Mouse (Mus musculus) cerebellum, adult 8-10 months (tissue): Measurements from ENCODE around the gene 2310022B05Rik.

Experiments used
- DNase-seq: peaks from one replicate; pipeline ENCODE4 v3.0.0; 2022

Gene 2310022B05Rik

DNA sequence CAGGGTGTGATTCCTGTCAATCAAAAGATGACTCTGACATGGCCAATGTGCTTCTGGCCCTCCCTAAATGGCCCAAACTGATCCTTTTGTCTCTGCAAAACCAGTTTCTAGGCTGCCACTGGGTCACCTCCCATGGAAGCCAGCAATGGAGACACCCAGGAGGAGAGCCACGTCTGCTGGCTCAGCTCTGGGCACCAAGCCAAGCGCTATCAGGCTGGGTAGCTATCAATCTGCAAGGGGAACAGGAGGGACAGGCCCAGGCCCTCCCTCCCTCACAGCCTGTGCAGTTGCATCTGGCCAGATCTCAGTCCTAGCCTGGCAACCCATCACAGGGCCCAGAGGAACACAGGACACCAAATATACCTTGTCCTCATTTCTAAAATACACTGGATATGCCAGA, 4.8 kb downstream of the 2310022B05Rik start:
- peak; percentile 39 for DNase-seq

DNA sequence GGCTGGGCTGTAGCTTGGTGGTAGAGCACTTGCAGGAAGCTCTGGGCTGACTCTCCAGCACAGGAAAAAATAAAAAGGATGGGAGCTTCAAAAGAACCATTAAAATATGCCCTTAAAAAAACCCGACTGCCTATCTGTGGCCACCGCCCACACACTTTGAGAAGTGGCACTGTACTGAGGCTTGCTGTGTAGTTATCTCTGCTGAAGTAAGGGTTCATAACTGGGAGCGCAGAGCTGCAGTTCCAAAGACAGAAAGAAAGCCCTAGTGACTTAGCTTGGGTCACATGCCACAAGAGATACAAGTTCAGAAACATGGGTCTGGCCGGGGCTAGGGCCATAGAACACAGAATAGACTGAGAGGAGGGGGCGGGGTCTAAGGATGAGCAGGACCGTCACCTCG, 5.2 kb downstream of the 2310022B05Rik start:
- no peak for DNase-seq

DNA sequence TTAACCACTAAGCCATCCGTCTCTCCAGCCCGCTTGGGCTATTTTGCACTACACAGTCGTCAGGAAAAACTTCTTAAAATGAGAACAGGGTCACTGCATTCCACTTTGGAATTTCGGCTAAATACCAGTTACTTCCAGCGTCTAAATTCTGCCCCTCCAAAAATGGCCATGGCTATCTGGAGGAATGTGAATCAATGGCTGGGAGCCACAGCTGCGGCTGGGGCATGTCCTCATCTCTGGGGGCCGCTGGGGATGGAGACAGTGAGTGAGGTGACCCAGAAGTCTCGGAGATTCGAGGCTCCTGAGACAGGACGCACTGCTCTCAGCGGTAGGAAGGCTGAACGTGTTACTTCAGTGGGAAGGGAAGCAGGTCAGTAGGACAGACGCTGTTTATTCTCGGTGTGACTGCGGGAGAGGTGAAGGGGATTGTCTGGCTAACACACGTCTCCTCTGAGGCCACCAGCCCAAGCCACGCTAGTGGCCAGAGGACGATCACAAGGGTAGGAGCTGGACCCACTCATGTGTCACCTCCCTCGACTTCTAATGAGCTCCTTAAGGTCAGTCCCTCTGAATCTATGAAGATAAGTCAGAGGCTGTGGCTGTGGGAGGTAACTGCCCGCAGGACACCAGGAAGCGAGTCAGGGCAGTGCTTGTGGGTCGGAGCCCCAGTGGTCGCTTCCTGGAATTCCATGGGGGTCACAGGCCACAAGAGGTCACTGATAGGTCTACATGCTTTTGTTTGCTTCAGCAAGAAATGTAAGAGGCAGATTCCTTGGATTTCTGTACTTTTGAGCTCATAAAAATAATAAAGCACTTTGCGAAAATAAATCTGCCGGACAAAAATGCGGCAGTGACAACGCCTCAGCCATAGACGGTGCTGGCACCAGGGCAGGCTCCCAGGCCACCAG, 9.3 kb downstream of the 2310022B05Rik start:
- no peak for DNase-seq

DNA sequence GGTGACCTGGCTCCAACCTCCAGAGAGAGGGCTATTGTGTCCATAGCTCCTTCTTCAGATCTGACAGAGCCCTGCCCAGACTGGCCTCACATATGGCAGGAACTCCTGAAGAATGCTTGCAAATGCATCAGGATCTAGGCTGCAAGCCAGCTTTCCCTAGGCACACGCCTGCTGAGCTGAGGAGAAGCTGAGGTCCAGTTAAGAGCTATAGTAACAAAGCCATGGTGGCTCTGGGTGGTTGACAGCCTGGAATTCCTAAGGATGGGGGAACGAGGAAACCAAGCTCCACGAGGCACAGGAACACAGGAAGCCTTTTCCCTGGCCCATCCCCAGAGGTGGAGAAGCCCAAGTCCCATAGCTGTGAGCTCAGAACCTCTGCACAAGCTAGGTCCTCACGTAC, 10.6 kb downstream of the 2310022B05Rik start:
- DNase-seq, result no peak

DNA sequence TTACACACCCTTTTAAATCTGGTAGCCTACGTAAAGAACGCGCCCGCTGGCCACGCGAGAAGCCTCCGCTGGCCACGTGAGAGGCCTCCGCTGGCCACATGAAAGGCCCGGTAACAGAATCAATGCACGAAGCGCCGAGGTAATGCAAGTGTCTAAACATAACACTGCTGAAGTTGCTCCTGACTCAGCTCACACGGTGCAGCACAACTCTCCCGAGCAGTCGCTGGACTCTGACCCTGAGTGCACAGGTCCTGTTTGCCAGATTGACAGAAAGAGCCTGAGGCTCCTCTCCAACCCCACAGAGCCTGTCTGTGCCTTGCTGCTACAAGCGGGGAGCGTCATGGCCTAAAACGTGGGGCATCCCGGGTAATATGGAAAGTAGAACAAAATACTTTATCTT, 11.4 kb downstream of the 2310022B05Rik start:
- DNase-seq, result no peak

DNA sequence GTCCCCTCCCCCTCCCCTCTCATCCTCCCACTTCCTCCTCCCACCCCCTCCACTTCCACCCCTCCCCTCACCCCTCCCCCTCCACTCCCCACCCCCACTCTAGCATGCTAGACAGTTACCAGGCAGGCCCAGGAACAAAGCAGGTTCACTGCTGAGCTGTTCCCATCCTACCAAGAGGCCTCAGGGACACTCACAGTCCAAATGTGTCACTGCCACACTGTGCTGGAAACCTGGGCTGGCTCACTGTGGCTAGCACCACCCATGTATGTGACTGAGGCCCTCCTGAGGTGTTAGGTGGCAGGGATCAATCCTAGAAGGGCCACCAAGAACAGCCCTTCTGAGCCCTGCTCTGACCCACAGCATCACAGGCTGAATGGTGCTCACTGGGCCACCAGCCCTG, 14.9 kb downstream of the 2310022B05Rik start:
- DNase-seq, result no peak

DNA sequence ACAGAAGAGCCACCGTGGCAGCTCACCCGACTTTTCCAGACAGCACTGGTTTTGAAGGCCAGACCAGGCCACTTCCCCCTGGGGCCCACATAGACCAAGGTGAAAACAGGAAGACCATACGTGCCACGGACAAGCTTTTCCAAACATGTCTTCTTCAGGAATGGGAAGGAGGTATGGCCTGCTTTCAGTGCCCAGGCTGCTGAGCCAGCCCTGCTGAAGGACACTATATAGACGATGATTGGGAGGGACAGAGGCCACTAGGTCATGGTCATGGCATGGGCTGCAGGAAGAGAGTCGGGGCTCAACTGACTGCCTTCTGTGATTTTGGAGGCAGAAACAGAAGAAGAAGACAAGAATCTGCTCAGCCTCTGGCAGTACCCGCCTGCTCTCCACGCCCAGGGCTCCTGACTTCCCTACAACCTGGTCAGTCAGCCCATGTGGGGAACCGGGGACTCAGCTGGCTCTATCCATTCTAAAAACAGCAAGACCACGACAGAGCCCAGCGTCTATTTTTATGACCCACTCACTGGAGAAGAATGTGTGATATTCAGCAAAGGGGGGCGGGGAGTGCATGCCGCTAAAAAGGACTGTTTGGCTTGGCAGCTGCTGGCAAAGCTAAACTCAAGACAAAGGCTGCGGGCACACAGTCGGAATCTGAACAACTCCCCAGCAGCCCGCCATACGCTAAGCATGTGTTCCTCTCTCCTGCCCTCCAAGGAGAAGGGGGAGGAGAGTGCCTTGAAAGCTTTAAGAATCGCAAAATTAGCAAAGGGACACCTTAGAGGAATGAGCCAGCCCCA, 19.4 kb downstream of the 2310022B05Rik start:
- DNase-seq, result no peak

DNA sequence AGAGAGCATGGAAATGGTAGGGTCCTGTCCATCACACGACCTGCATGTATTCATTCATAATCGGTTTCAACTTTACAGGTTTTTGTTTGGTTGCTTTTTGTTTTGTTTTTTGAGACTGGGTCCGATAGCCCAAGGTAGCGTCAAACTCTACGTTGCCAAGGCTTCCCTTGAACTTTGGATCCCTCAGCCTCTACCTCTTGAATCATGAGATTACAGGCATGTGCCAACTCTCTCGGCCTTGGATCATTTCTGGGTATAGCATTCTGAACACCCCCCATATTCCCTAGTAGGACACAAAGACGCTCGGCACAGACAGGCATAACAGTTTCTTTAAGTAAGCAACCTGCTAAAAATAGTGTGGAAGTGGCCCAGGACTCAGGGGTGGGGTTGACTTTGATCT, 21.6 kb downstream of the 2310022B05Rik start:
- no peak for DNase-seq

DNA sequence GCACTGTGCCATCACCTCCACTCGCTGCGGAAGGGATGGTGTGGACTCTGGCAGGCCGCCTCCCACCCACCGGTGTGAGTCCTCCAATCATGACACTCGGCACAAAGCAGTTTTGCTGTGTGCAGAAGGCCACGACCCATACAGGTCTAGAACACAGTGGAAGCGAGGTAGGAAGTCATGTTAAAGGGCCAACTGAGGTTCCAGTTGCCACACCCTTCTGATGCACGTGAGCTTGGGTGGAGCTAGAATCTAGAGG, 28.0 kb downstream of the 2310022B05Rik start:
- no peak for DNase-seq

DNA sequence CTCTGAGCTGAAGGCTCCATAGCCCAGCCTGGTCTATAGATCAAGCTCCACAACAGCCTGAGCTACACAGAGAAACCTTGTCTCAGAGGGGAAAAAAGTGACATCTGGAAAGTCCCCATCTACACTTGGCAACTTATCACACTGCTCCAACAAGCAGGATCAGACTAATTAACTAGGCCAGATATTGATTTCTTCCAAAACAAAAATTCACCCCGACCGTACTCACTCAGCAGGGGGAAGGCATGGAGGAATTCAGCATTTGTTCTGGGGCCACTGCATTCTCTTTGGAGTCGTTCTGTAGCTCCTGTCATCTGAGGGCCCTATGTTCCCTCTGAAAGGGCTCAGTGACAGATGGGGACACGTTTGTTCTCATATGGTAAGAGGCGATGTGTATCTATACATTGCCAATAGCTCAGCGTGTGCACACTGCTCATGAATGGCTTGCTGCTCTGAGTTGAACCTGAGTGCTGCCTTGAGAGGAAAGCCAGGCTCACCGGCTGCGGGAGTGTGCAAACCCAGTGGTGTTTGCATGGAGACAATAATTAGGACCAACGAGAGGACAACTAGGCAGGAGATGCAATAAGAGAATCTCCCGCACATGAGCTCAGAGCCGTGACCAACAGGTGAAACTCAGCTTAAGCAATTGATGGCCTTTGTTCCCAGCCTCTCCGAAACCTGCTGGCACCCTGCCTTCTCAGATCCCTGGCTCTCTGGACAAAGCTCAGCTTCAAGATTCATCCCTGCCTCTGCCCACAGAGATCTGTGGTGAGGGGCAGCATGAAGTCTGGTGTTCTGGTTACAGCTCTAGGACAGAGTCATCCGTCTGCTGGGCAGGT, 28.5 kb downstream of the 2310022B05Rik start:
- no peak for DNase-seq

DNA sequence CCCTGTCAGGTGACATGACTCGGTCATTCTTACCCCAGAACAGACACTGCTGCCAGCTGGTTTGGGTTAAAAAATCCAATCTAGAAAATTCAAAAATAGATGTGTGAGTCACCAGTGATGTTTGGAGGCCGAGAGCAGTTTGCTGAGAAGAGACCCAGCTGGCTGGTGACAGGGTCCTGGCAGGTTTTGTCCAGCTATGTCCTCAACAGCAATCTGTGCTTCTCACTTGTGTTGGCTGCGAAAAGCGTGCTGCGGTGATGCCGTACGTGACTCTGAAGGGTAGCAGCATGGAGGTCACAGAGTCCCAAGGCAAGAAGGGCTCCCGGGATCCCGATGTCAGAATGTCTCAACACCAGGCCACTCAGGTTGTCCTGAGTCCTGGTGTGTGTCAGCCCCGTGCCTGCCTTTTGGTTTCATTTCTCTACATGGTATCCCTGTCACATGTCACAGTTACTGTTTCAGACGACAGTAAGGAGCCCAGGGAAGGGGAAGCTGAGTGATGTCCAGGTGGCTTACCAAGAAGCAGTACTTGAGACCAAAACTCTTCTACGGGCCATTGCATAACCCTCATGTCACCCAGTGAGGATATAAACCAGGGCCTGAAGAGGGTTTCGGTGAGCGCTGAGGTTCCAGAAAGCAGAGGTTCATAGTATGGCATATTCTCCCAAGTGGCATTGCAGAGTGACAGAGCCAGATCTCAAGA, 30.0 kb downstream of the 2310022B05Rik start:
- peak; percentile 41 for DNase-seq

DNA sequence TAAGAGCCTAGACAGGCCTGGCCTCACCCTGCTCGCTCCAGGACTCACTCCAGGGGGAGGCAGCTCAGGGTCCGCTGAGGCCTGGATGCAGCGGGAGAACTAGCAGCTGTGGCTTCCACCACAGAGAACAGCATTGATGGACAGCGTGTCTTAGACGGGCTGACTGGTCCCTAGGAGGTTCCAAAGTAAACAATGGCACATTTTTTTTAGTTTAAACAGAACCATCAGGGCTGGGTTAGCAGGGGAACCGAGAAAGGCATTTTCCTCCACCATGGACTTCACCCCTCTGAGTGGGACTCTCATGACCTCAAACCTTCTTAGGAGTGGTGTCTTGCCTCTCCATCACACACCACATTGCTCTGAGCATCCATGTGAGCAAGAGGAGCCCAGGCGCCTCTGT, 31.2 kb downstream of the 2310022B05Rik start:
- DNase-seq, result no peak

DNA sequence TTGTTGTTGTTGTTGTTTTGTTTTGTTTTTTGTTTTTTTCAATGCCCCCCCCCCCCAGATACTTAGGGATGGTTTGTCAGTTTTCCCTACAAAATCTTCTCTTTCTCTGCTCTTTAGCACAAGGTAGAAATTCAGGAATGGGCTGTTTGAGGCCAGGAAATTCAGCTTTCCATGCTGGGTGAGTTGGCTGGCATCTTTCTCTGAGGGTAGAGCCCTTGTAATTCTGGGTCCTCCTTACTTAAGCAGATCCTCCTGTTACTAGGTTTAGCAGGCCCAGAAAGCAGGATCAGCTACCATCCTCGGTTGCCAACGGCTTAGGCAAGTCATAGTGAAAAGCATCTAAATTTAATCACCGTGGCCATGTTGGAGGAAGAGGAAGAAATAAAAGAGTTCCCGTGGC, 32.3 kb downstream of the 2310022B05Rik start:
- no peak for DNase-seq

DNA sequence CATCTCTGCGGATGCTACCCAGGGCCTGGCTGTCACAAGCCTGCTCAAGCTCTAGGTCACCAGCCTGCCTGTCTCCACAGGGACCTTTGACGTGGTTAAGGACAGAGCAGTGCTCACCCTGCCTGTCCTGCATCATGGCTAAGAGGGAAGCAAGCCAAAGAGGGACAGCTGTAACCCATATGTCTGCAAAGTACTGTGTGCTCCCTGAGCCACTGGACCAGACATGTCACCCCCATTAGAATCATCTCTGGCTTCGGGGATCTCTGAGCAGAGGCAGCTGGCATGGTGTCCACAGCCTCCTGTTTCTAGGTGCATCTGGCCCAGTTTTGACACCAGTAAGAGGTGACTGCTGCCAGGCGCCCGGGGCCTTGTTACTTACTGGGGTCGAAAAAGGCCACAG, 32.7 kb downstream of the 2310022B05Rik start:
- DNase-seq, result no peak

DNA sequence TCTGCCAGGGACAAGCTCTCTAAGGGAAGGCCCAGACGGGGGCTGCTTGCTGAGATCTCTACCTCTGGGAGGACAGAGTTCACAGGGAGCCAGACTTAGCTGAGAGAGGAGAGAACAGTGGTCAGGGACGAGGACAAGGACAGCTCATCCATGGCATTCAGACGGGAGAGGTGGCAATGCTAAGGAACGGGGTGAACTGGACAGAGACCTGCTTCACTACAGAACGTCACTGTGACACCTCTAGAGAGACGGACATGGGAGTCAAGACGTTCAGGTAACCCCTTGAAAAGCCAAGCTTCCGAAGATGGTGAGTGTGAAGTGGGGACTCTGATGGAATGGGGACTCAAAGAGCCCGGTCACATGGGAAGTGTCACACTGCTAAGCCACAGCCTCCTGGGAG, 36.9 kb downstream of the 2310022B05Rik start:
- DNase-seq, result no peak

DNA sequence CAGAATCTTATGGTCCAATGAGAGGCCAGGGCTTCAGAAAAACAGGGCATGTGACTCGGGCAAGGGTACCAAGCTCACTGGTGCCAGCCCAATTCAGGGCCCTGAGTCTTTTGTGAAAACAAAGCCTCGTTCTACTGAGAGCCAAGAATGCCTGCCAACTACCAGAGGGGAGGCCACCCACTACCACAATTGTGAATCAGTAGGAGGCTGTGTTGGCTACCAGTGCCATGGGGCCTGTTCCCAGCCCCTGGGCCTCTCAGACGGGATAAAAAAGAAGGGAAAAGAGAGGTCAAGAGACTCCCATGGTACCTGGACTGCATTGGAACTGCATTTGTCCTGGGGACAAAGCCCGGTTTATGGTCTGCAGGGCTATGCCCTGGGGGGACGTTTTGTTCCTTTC, 41.9 kb downstream of the 2310022B05Rik start:
- peak; percentile 22 for DNase-seq

DNA sequence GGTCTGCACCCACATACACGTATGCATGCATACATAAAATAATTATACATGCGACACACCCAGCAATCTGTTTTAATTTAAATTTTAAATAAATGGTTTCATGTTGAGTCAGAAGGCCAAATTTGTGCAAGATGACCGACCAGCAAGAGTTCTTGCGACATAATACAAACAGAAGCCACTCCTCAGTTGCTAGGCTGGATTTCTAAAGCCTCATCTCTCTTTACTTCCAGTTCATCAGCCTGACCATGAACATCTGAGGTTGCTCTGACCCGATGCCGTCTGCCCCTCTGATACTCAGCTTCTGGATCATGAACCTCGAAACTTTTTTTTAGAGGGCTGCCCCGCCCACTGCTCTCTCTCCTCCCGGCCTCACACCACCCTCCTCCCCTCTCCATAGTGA, 44.9 kb downstream of the 2310022B05Rik start:
- DNase-seq, result no peak

DNA sequence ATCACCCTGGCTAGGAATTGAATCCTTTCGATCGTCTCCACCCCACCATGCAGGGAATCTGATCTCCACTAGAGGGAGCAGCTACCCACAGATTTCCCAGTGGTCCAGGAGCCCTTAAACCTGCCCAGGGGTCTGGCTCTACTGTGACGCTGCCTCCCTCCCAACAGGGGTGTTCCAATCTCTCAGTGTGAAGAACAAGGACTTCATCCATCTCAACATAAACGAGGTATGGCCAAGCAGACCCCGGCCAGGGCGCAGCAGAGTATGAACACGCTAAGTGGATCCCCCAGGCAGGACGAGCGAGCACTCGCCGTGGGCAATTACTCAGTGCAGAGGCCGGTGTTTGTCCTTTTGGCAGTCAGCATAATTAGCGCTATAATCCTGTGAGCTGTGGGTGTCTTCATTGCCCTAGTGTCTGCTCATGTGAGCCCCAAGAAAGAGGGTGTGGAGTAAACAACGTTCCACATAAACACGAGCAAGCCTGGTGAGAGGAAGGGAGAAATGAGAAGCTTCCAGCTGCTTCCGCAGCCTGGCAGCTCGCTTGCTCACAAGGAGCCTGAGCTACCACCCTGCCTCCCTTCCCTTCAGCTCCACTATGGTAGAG, 45.8 kb downstream of the 2310022B05Rik start:
- peak; percentile 89 for DNase-seq

DNA sequence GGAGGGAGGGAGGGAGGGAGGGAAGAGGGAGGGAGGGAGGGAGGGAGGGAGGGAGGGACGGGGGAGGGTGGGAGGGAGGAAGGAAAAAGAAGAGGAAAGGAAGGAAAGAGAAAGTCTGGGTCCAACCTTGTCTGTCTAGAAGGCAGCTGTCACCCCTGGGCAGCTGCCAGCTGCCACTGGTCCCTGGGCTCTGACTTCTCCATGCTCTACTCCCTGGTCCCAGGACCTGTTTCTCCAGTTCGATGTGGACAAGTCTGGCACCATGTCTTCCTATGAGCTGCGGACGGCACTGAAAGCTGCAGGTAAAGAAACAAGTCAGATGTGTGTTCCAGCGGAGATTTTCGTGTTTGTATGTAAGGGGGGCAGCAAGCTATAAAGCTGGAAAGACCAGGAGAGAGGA, 48.8 kb downstream of the 2310022B05Rik start:
- no peak for DNase-seq

DNA sequence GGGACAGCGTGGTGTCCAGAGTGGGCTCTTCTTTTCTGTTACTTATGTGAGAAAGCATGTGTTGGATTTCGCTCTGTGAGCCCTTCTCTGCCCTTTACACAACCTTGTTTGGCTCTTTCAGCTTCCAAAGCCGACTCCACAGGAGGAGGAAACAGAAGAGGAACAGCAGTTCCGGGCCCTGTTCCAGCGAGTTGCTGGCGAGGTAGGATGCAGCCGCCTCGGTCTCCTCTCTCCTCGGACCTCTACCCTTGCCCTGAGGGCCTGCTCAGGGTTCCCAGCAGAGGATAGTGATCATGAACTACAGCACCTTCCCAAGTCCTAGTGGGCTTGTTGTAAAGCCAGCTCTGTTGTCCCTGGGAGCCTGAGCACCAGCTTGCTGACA, 54.2 kb downstream of the 2310022B05Rik start:
- no peak for DNase-seq

DNA sequence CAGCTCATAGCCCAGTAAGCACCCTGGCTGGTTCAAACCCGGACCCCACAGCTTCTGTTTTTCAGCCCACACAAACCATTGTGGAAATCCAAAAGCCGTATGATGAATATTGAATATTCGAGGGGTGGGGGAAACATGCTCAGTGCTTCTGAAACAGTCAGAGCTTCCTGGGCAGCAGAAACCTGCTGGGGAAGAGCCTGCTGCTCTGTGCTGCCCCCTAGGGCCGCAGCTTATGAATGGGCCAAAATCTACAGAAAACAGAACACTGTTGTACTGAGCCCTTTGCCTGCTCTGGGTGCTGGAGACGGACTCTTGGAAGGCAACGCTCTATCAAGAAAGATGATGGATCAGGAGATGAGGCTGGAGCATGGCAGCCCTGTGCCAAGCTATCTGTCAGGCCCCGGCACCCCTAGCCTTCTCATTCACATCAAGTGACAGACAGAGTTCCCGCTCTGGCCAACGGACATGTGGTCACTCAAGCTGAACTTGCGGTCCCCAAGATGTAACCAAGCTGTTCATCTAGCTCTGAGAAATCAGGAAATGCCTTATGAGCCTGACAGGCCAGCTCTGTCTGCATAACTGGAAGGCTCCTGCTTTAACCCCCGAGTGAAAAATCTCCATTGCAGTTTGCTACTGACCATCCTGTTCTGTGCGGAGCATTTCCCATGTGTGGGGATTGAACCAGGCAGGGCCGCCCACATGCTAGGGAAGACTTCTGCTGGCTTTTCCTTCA, 54.8 kb downstream of the 2310022B05Rik start:
- DNase-seq, result no peak

DNA sequence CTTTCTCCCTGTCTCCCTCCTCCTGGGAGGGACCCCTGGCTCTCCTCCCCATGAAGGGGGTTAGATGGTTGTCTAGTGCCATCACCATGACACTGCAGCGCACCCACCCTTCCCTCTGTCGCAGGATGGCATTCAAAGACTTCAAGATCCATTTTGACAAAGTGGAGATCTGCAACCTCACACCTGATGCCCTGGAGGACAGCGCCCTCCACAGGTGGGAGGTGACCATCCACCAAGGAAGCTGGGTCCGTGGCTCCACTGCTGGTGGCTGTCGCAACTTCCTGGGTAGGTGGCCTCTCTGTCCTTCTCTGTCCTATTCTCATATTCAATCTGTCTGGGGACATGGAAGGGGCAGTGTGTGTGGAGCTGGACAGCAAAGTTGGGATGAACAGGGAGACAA, 59.1 kb downstream of the 2310022B05Rik start:
- no peak for DNase-seq
